Mouse (Mus musculus) erythroblast, embryonic 14.5 days (primary cell): ENCODE measurements around the gene Cldn14. TPM values are rescaled to one million over a fixed set of nuclear protein-coding genes. Genes with fewer than 3 reads are reported as not detected.
"Not testable (repeated sequence)": the region's sequence is repeated elsewhere in the genome, so short reads cannot be mapped to it uniquely, and the experiment has no call there.

Source experiments
- H3K27me3 ChIP-seq: 2 replicates; pipeline ENCODE4 v1.6.1; 2012; ENCODE audit warnings: inconsistent platforms; ENCODE audit not compliant: control insufficient read depth
- H3K36me3 ChIP-seq: 2 replicates; pipeline ENCODE4 v1.6.1; 2012; ENCODE audit warnings: mild to moderate bottlenecking, inconsistent platforms; ENCODE audit not compliant: control insufficient read depth
- H3K4me1 ChIP-seq: 2 replicates; pipeline ENCODE4 v1.6.1; 2012; ENCODE audit warnings: inconsistent platforms; ENCODE audit not compliant: control insufficient read depth
- H3K4me3 ChIP-seq: replicated peaks from 2 replicates; pipeline ENCODE3; 2012; ENCODE audit warnings: moderate library complexity, mild to moderate bottlenecking, inconsistent platforms
- H3K9me3 ChIP-seq: 2 replicates; pipeline ENCODE4 v1.6.1; 2012; ENCODE audit warnings: low read length, inconsistent platforms, mixed read lengths; ENCODE audit not compliant: control insufficient read depth
- GATA1 ChIP-seq: IDR thresholded peaks from 2 replicates; pipeline ENCODE4 v1.6.1; 2012; ENCODE audit warnings: low read length, inconsistent platforms, mixed read lengths
- TAL1 ChIP-seq: IDR thresholded peaks from 3 replicates; pipeline ENCODE4 v1.6.1; 2012; ENCODE audit warnings: low read length, inconsistent platforms, mixed read lengths
- polyA plus RNA-seq: library from polyadenylated mRNA; stranded (reverse); fragments of >175 nt; gene quantifications from 2 replicates; pipeline ENCODE4 v1.2.3, GENCODE M21; 2012

The Cldn14 gene
- polyA plus RNA-seq, 1 experiment: 0.04 TPM

- Histone ChIP-seq H3K36me3 (no peaks in the 10 kb centered on the region), H3K4me1 (peaks cover 18% of the 10 kb centered on the region), H3K27me3 (no peaks in the 10 kb centered on the region), H3K4me3 (no peak overlapping the region), H3K9me3 (no peaks in the 10 kb centered on the region)
- no peak for TF ChIP-seq GATA1
- TF ChIP-seq TAL1: no peak
Observed at GRCm38 (mm10) chr16:93982341-93982740, 26.3 kb downstream of the Cldn14 start.

- TF ChIP-seq TAL1 (no peak), GATA1 (no peak)
- H3K36me3 ChIP-seq: no peaks in the 10 kb centered on the region
- H3K27me3 ChIP-seq: no peaks in the 10 kb centered on the region
- H3K9me3 ChIP-seq: no peaks in the 10 kb centered on the region
- peaks cover 18% of the 10 kb centered on the region for H3K4me1 ChIP-seq
- H3K4me3 ChIP-seq: no peak overlapping the region
Observed at GRCm38 (mm10) chr16:93981190-93981841, 27.3 kb downstream of the Cldn14 start.

- not testable (repeated sequence) for H3K27me3 ChIP-seq, H3K36me3 ChIP-seq, H3K4me3 ChIP-seq, H3K9me3 ChIP-seq
- H3K4me1 ChIP-seq: peaks cover 18% of the 10 kb centered on the region
Observed at GRCm38 (mm10) chr16:93980338-93980737, 28.3 kb downstream of the Cldn14 start.

- H3K27me3 ChIP-seq: no peaks in the 10 kb centered on the region
- peaks cover 18% of the 10 kb centered on the region for H3K4me1 ChIP-seq
- H3K9me3 ChIP-seq: no peaks in the 10 kb centered on the region
- no peak overlapping the region for H3K4me3 ChIP-seq
- no peak for TF ChIP-seq TAL1
- TF ChIP-seq GATA1: no peak
- H3K36me3 ChIP-seq: no peaks in the 10 kb centered on the region
Observed at GRCm38 (mm10) chr16:93979316-93979715, 29.3 kb downstream of the Cldn14 start.

GRCm38 (mm10) chr16:93977587-93977986 lies 31.1 kb downstream of the Cldn14 start:
- Histone ChIP-seq H3K36me3 (no peaks in the 10 kb centered on the region), H3K9me3 (no peaks in the 10 kb centered on the region), H3K4me3 (no peak overlapping the region), H3K27me3 (no peaks in the 10 kb centered on the region), H3K4me1 (peaks cover 33% of the 10 kb centered on the region)
- TF ChIP-seq TAL1 (no peak), GATA1 (no peak)

GRCm38 (mm10) chr16:93976907-93977306 lies 31.7 kb downstream of the Cldn14 start:
- H3K36me3 ChIP-seq: no peaks in the 10 kb centered on the region
- peaks cover 29% of the 10 kb centered on the region for H3K4me1 ChIP-seq
- H3K9me3 ChIP-seq: no peaks in the 10 kb centered on the region
- no peak for TF ChIP-seq GATA1
- no peaks in the 10 kb centered on the region for H3K27me3 ChIP-seq
- H3K4me3 ChIP-seq: no peak overlapping the region

GRCm38 (mm10) chr16:93975430-93975829 lies 33.2 kb downstream of the Cldn14 start:
- TF ChIP-seq TAL1 (no peak), GATA1 (no peak)
- Histone ChIP-seq H3K4me3 (no peak overlapping the region), H3K36me3 (no peaks in the 10 kb centered on the region), H3K27me3 (no peaks in the 10 kb centered on the region), H3K4me1 (peaks cover 21% of the 10 kb centered on the region), H3K9me3 (no peaks in the 10 kb centered on the region)

GRCm38 (mm10) chr16:93974278-93974677 lies 34.4 kb downstream of the Cldn14 start:
- Histone ChIP-seq H3K4me1 (peaks cover 16% of the 10 kb centered on the region), H3K9me3 (no peaks in the 10 kb centered on the region), H3K36me3 (no peaks in the 10 kb centered on the region), H3K27me3 (no peaks in the 10 kb centered on the region), H3K4me3 (no peak overlapping the region)
- TF ChIP-seq GATA1 (no peak), TAL1 (no peak)

- Histone ChIP-seq H3K4me3 (peak overlapping the region; percentile 34), H3K36me3 (no peaks in the 10 kb centered on the region), H3K9me3 (no peaks in the 10 kb centered on the region), H3K4me1 (peaks cover 14% of the 10 kb centered on the region), H3K27me3 (no peaks in the 10 kb centered on the region)
- TF ChIP-seq GATA1 (no peak), TAL1 (no peak)
Observed at GRCm38 (mm10) chr16:93973554-93973953, 35.1 kb downstream of the Cldn14 start.

- Histone ChIP-seq H3K36me3 (no peaks in the 10 kb centered on the region), H3K4me1 (peaks cover 14% of the 10 kb centered on the region), H3K9me3 (no peaks in the 10 kb centered on the region), H3K4me3 (peak overlapping the region; percentile 28), H3K27me3 (no peaks in the 10 kb centered on the region)
- TF ChIP-seq TAL1 (no peak), GATA1 (no peak)
Observed at GRCm38 (mm10) chr16:93973123-93973522, 35.5 kb downstream of the Cldn14 start.
